Mouse (Mus musculus): ENCODE measurements around the gene Capza2.

Gene Capza2

GRCm38 (mm10) chr6:17635615-17636284 is at the start of gene Capza2:
Gene Capza2, plus strand, starts transcription at chr6:17636234.
- peak in 1 of 2 experiments; percentile 6 for DNase-seq (ENCODE audit: low spot score in 2 of 2)

DNA sequence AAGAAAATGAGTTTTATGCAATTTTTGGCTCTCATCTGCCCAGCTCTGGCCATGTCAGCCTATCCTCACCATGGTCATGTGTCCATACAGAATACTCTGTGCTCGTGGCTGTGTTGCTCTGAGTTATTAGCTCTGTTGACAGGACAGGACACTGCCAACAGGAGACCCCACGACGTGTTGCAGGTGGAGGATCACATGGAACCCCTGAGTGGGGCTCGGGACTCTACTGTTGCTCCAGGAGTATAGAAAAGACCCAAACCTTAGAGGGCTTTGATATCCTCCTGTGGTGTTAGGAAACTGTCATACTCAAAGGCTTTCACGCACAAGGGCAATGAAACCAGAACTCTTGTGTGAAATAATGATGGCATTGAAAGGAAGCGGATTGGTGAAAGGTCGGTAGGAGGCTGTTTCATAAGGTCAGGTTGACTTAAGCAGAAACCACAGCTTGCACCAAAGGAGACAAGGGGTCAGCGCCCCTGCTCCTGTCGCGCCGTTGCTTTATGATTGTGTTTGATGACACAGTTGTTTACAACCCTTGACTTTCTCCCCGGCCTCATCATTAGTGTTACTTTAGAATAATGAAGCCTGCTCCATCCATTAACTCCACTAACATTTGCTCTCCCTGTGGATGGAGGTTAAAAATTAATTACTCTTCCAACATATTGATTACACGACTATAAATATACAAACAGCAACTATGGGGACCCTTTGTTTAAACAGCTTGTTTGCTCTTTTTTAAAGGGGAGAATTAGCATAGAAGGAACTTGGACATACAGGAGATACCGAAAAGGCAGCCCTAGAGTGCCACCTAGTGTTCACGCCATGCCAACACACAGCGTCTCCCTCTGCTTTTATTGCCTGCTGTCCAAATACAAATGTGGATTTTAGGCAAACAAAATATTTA is 46.7 kb upstream of the Capza2 start:
- peak; percentile 21 to 66 for DNase-seq (ENCODE audit: low spot score in 2 of 2)

DNA sequence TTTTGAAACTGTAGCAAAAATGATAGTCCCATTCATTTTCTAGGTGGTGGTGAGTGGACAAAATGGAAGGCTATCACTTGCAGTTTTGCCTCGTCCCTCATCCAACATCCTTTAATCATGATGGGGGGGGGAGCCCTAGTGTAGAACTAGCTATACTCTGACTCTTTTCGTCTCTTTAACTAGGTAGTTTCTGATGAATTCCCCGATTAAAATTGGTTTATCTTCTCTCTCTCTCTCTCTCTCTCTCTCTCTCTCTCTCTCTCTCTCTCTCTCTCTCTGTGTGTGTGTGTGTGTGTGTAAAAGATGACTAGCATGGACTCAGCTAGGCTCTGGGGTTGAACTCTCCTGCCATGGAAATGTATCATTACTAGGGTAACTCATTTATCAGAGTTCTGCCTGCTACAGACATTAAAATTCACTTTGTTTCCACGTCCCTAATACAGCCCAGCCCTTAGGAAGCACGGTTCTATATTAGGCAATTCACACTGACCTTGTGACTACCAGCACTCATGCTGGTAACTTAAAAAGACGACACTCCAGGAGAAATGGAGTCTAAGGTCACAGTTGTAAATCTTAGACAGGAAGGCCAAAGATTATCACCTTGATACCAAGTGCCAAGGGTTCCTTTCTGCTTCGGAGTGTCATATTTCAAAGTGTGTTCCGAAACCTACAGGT is 45.9 kb upstream of the Capza2 start:
- DNase-seq (ENCODE audit: low spot score in 2 of 2), result no peak

DNA sequence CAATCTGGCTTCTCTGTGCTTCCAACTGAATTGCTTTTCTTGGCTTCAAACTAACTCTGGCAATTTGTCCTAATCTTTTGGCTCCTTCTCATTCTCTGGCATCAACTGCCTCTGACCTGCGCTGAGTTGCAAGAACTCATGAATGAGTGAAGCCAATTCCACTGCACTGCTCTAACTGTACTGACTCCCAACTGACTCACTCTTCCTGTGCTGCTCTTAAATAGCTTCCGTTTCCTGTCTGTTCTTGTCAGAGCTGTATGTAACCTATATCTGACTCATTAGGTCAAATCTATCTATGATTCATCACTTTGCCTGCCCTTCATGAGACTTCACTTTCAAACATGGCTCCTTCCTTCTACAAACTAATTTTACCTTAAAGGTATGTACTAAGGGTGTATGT is 42.1 kb upstream of the Capza2 start:
- DNase-seq (ENCODE audit: low spot score in 2 of 2), result no peak

DNA sequence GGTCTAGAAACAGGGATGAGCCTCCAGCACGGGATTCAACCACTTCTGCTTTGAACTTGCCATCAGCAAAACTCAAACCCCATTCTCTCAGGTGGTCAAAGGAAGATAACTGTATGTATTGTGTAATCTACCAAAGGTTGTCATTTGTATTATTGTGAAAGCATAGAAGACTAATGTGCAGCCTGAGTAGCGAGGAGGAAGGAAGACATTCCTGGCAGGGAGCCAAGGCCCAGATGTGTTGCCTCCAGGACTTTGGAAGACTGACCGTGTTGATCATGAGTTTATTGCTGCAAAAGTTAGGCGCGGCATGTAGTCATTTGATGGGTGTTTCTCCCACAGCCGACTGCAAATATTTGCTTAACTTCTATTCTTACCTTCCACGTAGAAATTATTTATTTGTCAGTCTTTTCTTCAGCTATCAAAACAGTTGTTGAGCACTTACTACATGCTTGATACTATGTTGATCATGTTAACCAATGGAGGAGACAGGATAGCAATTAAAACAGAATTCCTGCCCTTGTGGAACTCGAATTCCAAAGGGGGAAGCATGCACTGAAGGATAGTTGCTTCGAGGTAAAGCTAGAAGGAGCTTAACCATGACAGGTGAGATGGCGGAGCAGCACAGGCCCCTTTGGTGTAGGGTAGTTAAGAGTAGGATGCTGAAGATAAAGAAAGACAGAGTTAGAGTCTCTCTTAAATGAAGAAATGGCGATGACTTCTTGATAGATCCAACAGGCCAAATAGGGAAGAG is 40.1 kb upstream of the Capza2 start:
- no peak for DNase-seq (ENCODE audit: low spot score in 2 of 2)

DNA sequence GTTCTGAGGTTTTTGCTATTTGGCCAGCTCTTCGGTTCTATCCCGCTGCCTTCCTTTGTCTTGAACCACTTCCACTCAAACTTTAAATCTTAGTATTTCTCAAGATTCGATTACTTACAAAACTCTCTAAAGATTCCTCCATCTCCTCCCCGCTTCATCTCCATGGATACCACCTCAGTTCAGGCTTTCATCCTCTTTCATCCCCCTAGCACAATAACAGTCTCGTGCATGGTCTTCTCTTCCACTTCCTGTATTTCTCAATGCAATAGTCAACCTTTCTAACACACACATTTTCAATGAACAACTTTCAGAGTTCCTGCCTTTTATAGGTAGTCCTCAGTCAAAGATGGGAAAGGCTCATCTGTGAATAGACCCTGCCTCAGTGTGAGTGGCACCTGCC is 36.7 kb upstream of the Capza2 start:
- no peak for DNase-seq (ENCODE audit: low spot score in 2 of 2)

DNA sequence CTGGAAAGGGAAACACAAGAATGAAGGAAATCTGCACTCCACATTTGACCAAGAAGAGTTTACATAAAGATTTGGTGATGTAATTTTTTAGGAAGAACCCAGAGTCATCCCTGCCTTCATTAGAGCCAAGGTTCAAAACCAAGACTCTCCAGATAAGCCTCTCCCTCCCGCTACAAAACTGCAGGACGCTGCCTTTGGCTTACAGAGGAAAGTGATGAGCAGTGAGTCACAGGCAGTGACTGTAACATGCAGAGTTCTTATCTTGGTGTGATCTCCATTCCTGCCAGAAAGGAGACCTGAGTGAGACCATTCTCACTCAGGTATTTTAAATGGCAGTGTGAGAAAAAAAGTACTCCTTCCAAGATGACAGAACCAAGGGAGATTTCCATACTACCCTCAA is 34.5 kb upstream of the Capza2 start:
- no peak for DNase-seq (ENCODE audit: low spot score in 2 of 2)

GRCm38 (mm10) chr6:17606915-17607314 is 29.1 kb upstream of the Capza2 start:
- no peak for DNase-seq (ENCODE audit: low spot score in 2 of 2)

GRCm38 (mm10) chr6:17611352-17612010 is 24.6 kb upstream of the Capza2 start:
- DNase-seq (ENCODE audit: low spot score in 2 of 2), result no peak

- DNase-seq (ENCODE audit: low spot score in 2 of 2), result no peak
These were observed 23.4 kb upstream of the Capza2 start for GRCm38 (mm10) chr6:17612652-17613051.

GRCm38 (mm10) chr6:17620823-17621222 is 15.2 kb upstream of the Capza2 start:
- no peak for DNase-seq (ENCODE audit: low spot score in 2 of 2)

- no peak for DNase-seq (ENCODE audit: low spot score in 2 of 2)
These were observed 14.6 kb upstream of the Capza2 start for GRCm38 (mm10) chr6:17621436-17621835.

GRCm38 (mm10) chr6:17628701-17629455 is 7.2 kb upstream of the Capza2 start:
- no peak for DNase-seq (ENCODE audit: low spot score in 2 of 2)

DNA sequence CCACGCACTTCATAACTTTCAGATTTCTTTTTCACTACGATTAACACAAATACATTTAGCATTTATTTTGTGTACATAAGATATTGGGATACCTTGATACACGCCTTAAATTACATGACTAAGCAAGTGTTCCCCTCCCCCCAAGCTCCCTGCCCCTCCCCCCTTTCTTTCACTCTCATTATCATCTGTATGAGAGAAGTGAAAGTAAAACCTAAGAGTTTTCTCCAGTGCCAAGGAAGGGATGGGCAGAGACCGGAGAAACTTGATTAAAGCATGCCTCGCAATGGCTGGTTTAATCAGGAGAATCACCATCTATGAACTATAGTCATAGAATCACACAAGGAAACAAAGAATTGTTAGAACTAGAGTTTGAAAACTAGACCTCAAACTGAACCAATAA is 6.3 kb upstream of the Capza2 start:
- DNase-seq (ENCODE audit: low spot score in 2 of 2), result no peak

DNA sequence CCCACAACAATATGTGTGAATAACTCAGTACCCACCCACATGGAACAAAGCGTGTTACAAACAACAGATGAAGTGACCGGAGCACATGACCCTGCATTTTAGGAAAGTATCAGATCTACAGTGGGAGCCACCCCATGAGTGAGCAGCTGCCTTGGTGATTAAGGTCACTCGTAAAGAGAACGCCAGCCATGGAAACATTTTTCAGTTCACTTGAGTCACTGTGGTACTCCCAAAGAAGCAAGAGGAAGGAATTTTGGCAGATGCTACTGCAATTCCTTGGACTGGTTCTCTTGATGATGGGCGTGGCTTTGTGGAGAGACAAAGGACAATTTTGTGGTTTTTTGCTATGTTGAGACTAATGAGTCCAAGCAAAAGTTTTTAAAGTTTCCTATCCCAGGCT is 4.4 kb upstream of the Capza2 start:
- no peak for DNase-seq (ENCODE audit: low spot score in 2 of 2)

- DNase-seq (ENCODE audit: low spot score in 2 of 2), result no peak
These were observed 2.2 kb upstream of the Capza2 start for GRCm38 (mm10) chr6:17633819-17634218.

- no peak for DNase-seq (ENCODE audit: low spot score in 2 of 2)
These were observed 1.0 kb upstream of the Capza2 start for GRCm38 (mm10) chr6:17634992-17635391.

DNA sequence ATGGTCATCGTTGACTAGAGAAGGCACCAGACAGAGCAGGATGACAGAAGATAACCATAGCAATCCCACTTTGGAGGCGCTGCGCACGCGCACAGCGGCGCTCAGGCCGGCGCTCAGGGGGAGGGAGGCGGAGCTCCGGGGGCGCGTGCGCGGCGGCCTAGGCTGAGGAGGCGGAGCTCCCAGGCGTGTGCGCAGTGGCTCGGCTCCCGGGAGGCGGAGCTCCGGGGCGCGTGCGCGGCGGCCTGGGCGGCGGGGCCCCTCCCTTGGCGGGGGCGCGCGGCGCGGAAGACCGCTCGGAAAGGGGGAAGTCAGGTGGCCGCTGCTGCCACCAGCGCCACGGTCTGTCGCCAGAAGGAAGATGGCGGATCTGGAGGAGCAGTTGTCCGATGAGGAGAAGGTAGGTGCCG is 733 bp downstream of the Capza2 start:
- DNase-seq (ENCODE audit: low spot score in 2 of 2), result peak; percentile 94 to 96

- peak; percentile 17 to 34 for DNase-seq (ENCODE audit: low spot score in 2 of 2)
These were observed 1.5 kb downstream of the Capza2 start for GRCm38 (mm10) chr6:17637205-17638203.

Measured in thymus, postnatal 10 days (tissue).